In genomic region chr17:80291148-80291547, GRCm38 (mm10) we compare ENCODE assay signal across 8 mouse cellular contexts. TPM values are rescaled to one million over a fixed set of nuclear protein-coding genes. Genes with fewer than 3 reads are reported as not detected.
DNase-seq lines count a peak whose midpoint lies in the region; ATAC-seq and TF ChIP-seq lines count a peak whose summit lies in the region.
"Had no signal": no experiment of that assay in that cellular context is flagged by ENCODE, and none has a peak within 500 bp of the region (broad histone marks: within the 10 kb centered on the region; RNA-seq: fewer than 3 reads in every experiment).

No protein-coding gene starts in this region.

- no peaks in the 10 kb centered on the region for H3K27me3 ChIP-seq in CH12.LX (replicated peaks)
- no peaks in the 10 kb centered on the region for H3K27me3 ChIP-seq in forebrain, embryonic 15.5 days
- H3K27me3 ChIP-seq: midbrain, embryonic 12.5 days had no signal

- peak; percentile 55 for DNase-seq in layer of hippocampus, adult 11-12 months (ENCODE audit: low spot score)
- no peak for DNase-seq in layer of hippocampus, postnatal 36 days
- peak; percentile 74 for DNase-seq in CH12.LX (ENCODE audit: extremely low read depth)
- peak; percentile 62 for DNase-seq in R1 (ENCODE audit: low read depth, low spot score)
- DNase-seq in left cerebral cortex, postnatal 14 days (ENCODE audit: low spot score in 2 of 2) = peak; percentile 69 to 76
- peak; percentile 71 for DNase-seq in thymus, postnatal 0 days (ENCODE audit: low spot score)

- 24% methylated on average over 2 of the region's 2 CpGs for WGBS in forebrain, embryonic 15.5 days

- H3K4me3 ChIP-seq in CH12.LX (replicated peaks in 1 of 3; ENCODE audit: low read depth in 2 of 3, low read length in 2 of 3, poor library complexity in 1 of 3) = no peak overlapping the region
- H3K4me3 ChIP-seq in forebrain, embryonic 15.5 days = no peak overlapping the region

- intact Hi-C loops in left cerebral cortex, postnatal 14 days (cut with DNase I) = loop anchor here (5.0 kb wide), 2 partner anchors 76 to 261 kb away; no protein-coding TSS in a partner anchor

- ATAC-seq in forebrain, embryonic 15.5 days (replicated peaks) = peak; percentile 18; the same call in 1 of the 2 replicates

- H3K36me3 ChIP-seq in CH12.LX (replicated peaks in 1 of 2; ENCODE audit: control insufficient read depth in 1 of 2, insufficient read depth in 1 of 2, low read length in 1 of 2) = no peaks in the 10 kb centered on the region
- H3K36me3 ChIP-seq in forebrain, embryonic 15.5 days = no peaks in the 10 kb centered on the region
- H3K36me3 ChIP-seq: midbrain, embryonic 12.5 days had no signal

- H3K4me2 ChIP-seq in CH12.LX (ENCODE audit: insufficient read depth, low read depth, poor library complexity, severe bottlenecking) = no peak overlapping the region
- no peak overlapping the region for H3K4me2 ChIP-seq in forebrain, embryonic 15.5 days (replicated peaks)

- TF ChIP-seq RAD21 in CH12.LX (IDR thresholded peaks at IDR 0.05; ENCODE audit: low read depth, low read length) = peak; percentile 83

- peak in 1 of 2 experiments; percentile 92; a peak in 3 of 4 replicates for TF ChIP-seq CTCF in CH12.LX (conservative IDR thresholded peaks at IDR 0.05 in 1 of 2, IDR thresholded peaks at IDR 0.05 in 1 of 2; ENCODE audit: low read depth in 2 of 2, low read length in 2 of 2)

- TF ChIP-seq POLR2A in CH12.LX (IDR thresholded peaks at IDR 0.05; ENCODE audit: low read depth, low read length) = no peak

- no peak overlapping the region for H3K27ac ChIP-seq in CH12.LX (ENCODE audit: insufficient read depth, low read depth)
- no peak overlapping the region for H3K27ac ChIP-seq in forebrain, embryonic 15.5 days (replicated peaks)

- H3K4me1 ChIP-seq in CH12.LX (ENCODE audit: control insufficient read depth in 1 of 2, insufficient read depth in 2 of 2) = peaks cover 3 to 6% of the 10 kb centered on the region in 2 experiments; a peak in 3 of 4 replicates
- peaks cover 14% of the 10 kb centered on the region for H3K4me1 ChIP-seq in forebrain, embryonic 15.5 days

- H3K9me3 ChIP-seq in CH12.LX (replicated peaks; ENCODE audit: low read length) = no peaks in the 10 kb centered on the region
- no peaks in the 10 kb centered on the region for H3K9me3 ChIP-seq in forebrain, embryonic 15.5 days
- H3K9me3 ChIP-seq: midbrain, embryonic 12.5 days had no signal

- no peak overlapping the region for H3K9ac ChIP-seq in CH12.LX (ENCODE audit: insufficient read depth, low read depth)
- no peak overlapping the region for H3K9ac ChIP-seq in forebrain, embryonic 15.5 days (replicated peaks)

- H3K79me2 ChIP-seq in CH12.LX (replicated peaks; ENCODE audit: control insufficient read depth, extremely low read depth, insufficient read depth, poor library complexity, severe bottlenecking) = peaks cover 19% of the 10 kb centered on the region

- no peak for TF ChIP-seq EP300 in CH12.LX (IDR thresholded peaks at IDR 0.05; ENCODE audit: low read length)

- in situ Hi-C loops in CH12.LX (cut with MboI; ENCODE audit: low pct_ligation_motif_present, low pct_unique_long_range_greater_than_20kb, low sequenced_read_pairs) = loop anchor here (25.0 kb wide), 1 partner anchor 271 kb away; no protein-coding TSS in a partner anchor

- dilution Hi-C loops in CH12.LX (cut with MboI; ENCODE audit: extremely low pct_ligation_motif_present, extremely low pct_unique_long_range_greater_than_20kb, low sequenced_read_pairs) = no loop called here

TF ChIP-seq in CH12.LX, 34 proteins besides CTCF, POLR2A, EP300 and RAD21:
- peak; percentile 69; the same call in 1 of the 2 replicates for TF ChIP-seq MYC (IDR thresholded peaks at IDR 0.05; ENCODE audit: low read depth, low read length)
- no peak for TF ChIP-seq USF2 (conservative IDR thresholded peaks at IDR 0.05; ENCODE audit: low read depth, low read length)
- 0 out of 2 replicates have a peak, but pooled peaks have one; percentile 47 for TF ChIP-seq RCOR1 (conservative IDR thresholded peaks at IDR 0.05; ENCODE audit: low read depth, low read length)
- TF ChIP-seq MAX (IDR thresholded peaks at IDR 0.05; ENCODE audit: low read length) = 0 out of 2 replicates have a peak, but pooled peaks have one; percentile 14
- no peak for TF ChIP-seq MEF2A (IDR thresholded peaks at IDR 0.05; ENCODE audit: borderline replicate concordance, low read depth, low read length)
- peak; percentile 51; the same call in 1 of the 2 replicates for TF ChIP-seq JUND (conservative IDR thresholded peaks at IDR 0.05; ENCODE audit: low read depth, low read length)
- no peak for TF ChIP-seq KAT2A (IDR thresholded peaks at IDR 0.05; ENCODE audit: insufficient replicate concordance, low read length)
- peak; percentile 87 for TF ChIP-seq ZNF384 (IDR thresholded peaks at IDR 0.05; ENCODE audit: low read depth, low read length)
- TF ChIP-seq IRF4 (IDR thresholded peaks at IDR 0.05; ENCODE audit: low read depth, low read length) = peak; percentile 59
- TF ChIP-seq SMC3 (IDR thresholded peaks at IDR 0.05; ENCODE audit: low read depth, low read length) = peak; percentile 87
- peak; percentile 68; the same call in 1 of the 2 replicates for TF ChIP-seq ZC3H11A (IDR thresholded peaks at IDR 0.05; ENCODE audit: low read depth, low read length)
- TF ChIP-seq SIN3A (IDR thresholded peaks at IDR 0.05; ENCODE audit: low read length) = peak; percentile 71; the same call in 1 of the 2 replicates

RNA-seq across cellular contexts. Expression of gene Dhx57, which starts 0.9 kb away (rescaled TPM):
- 10 to 100 TPM; 35.5 to 36.0 TPM for total RNA-seq in layer of hippocampus, postnatal 36 days (2021)
- total RNA-seq in CH12.LX (2012; rRNA removed) (13.6 and 20.3 TPM in 2 replicates), CH12.LX (2014; rRNA removed) (22.0 and 22.4 TPM in 2 replicates)
- 19.2 and 21.7 TPM in 2 replicates for polyA plus RNA-seq in CH12.LX (2012; ENCODE audit: insufficient read length, low read depth)
- 47.9 and 48.8 TPM in 2 replicates for polyA plus RNA-seq in forebrain, embryonic 15.5 days (2015; fragmentation: Nextera tagmentation; extraction: Ambion mirVana)
- total RNA-seq in left cerebral cortex, postnatal 14 days (2021) = 10 to 100 TPM; 47.8 to 53.9 TPM
- polyA plus RNA-seq in thymus, postnatal 0 days (2015; fragmentation: Nextera tagmentation; extraction: Ambion mirVana) = 8.5 and 9.5 TPM in 2 replicates

RNA-seq across cellular contexts. Expression of gene Morn2, which starts 1.1 kb away (rescaled TPM):
- total RNA-seq in layer of hippocampus, postnatal 36 days (2021) = 10 to 100 TPM; 20.8 to 22.1 TPM
- total RNA-seq in CH12.LX (2012; rRNA removed) (18.3 and 18.4 TPM in 2 replicates), CH12.LX (2014; rRNA removed) (13.9 and 14.5 TPM in 2 replicates)
- 17.2 and 18.1 TPM in 2 replicates for polyA plus RNA-seq in CH12.LX (2012; ENCODE audit: insufficient read length, low read depth)
- 45.3 and 47.7 TPM in 2 replicates for polyA plus RNA-seq in forebrain, embryonic 15.5 days (2015; fragmentation: Nextera tagmentation; extraction: Ambion mirVana)
- 10 to 100 TPM; 16.9 to 19.0 TPM for total RNA-seq in left cerebral cortex, postnatal 14 days (2021)
- polyA plus RNA-seq in thymus, postnatal 0 days (2015; fragmentation: Nextera tagmentation; extraction: Ambion mirVana) = 14.8 and 17.6 TPM in 2 replicates

RNA-seq across cellular contexts. Expression of gene Arhgef33, which starts 16.1 kb away (rescaled TPM):
- total RNA-seq in layer of hippocampus, postnatal 36 days (2021) = 1 to 10 TPM; 2.3 to 3.3 TPM
- total RNA-seq in CH12.LX (2012; rRNA removed) (0.50 and 0.55 TPM in 2 replicates), CH12.LX (2014; rRNA removed) (0.12 TPM in 1 of 2 replicates, not detected in the other)
- not detected in 2 replicates for polyA plus RNA-seq in CH12.LX (2012; ENCODE audit: insufficient read length, low read depth)
- 1.0 and 1.1 TPM in 2 replicates for polyA plus RNA-seq in forebrain, embryonic 15.5 days (2015; fragmentation: Nextera tagmentation; extraction: Ambion mirVana)
- 1 to 10 TPM; 2.7 to 2.9 TPM for total RNA-seq in left cerebral cortex, postnatal 14 days (2021)
- polyA plus RNA-seq in thymus, postnatal 0 days (2015; fragmentation: Nextera tagmentation; extraction: Ambion mirVana) = 1.4 and 1.5 TPM in 2 replicates

Comparison
In these comparisons a context has a peak if more than half of its experiments do, and no peak if none do; other contexts are left out.
1. DNase-seq: peak in layer of hippocampus, adult 11-12 months (single experiment), CH12.LX (single experiment), R1 (single experiment), left cerebral cortex, postnatal 14 days (2 of 2) and thymus, postnatal 0 days (single experiment); none in layer of hippocampus, postnatal 36 days (0 of 2).